7 mouse cellular contexts compared by ENCODE assay signal in the genomic region with DNA sequence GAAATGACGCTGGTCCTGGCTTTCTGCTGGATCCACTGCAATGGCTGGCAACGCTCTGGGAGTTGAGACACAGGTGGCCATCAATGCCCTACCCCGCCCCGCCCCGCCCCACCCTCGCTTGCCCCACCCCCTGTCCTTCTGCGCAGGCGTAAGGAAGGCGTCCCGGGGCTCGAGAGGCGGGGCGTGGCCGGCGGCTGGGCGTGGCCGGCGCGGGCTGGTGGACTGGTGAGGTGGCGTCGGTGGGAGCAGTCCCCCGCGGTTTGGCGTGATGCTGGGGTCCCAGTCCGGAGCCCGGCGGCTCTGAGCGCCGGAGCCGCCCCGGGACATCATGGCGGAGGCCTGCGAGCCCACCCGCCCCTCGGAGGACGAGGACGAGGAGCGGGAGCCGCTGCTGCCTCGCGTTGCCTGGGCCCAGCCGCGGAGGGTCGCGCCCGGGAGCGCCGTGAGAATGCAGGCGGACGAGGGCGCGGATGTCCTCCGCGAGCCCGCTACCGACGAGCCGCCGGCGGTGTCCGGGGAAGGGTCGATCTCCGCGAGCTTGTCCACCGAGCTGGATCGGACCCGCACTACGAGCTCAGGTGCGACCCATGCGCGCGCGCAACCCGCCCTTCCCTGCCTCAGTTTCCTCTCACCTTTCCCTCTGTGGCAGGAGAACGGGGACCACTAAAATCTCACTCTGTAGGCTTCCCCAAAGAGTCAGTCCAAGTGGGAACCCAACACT. TPM values are rescaled to one million over a fixed set of nuclear protein-coding genes. Genes with fewer than 3 reads are reported as not detected.
DNase-seq lines count a peak whose midpoint lies in the region; ATAC-seq lines count a peak whose summit lies in the region.

Gene Pi4k2b, plus strand, starts transcription at position 184 of the 721 bp plus-strand sequence.

- H3K9me3 ChIP-seq in embryonic facial prominence, embryonic 10.5 days = no peaks in the 10 kb centered on the region
- no peaks in the 10 kb centered on the region for H3K9me3 ChIP-seq in limb, embryonic 13.5 days
- no peaks in the 10 kb centered on the region for H3K9me3 ChIP-seq in midbrain, embryonic 15.5 days

- peak within 1 kb of the TSS; percentile 88 for H3K9ac ChIP-seq in limb, embryonic 13.5 days
- peak within 1 kb of the TSS; percentile 54 for H3K9ac ChIP-seq in midbrain, embryonic 15.5 days

- peak; percentile 91 for DNase-seq in adrenal gland, postnatal 10 days
- DNase-seq in embryonic facial prominence, embryonic 10.5 days (ENCODE audit: low spot score) = peak; percentile 93
- DNase-seq in heart, adult 11 months = peak; percentile 98
- DNase-seq in kidney, adult 18-20 months = peak; percentile 87
- DNase-seq in spleen, adult 18-20 months = peak; percentile 72 to 87

- whole genome bisulfite sequencing in embryonic facial prominence, embryonic 10.5 days = under 1% methylated on average over 71 of the region's 75 CpGs
- under 1% methylated on average over 61 of the region's 75 CpGs for WGBS in limb, embryonic 13.5 days
- WGBS in midbrain, embryonic 15.5 days = under 1% methylated on average over 75 of the region's 75 CpGs

- ATAC-seq in limb, embryonic 13.5 days (ENCODE audit: low FRiP score, low read depth) = peak; percentile 92
- peak; percentile 93 for ATAC-seq in midbrain, embryonic 15.5 days (replicated peaks)

- peak within 1 kb of the TSS; percentile 91 for H3K4me3 ChIP-seq in embryonic facial prominence, embryonic 10.5 days
- H3K4me3 ChIP-seq in limb, embryonic 13.5 days = peak within 1 kb of the TSS; percentile 82
- peak within 1 kb of the TSS; percentile 64 for H3K4me3 ChIP-seq in midbrain, embryonic 15.5 days

- H3K36me3 ChIP-seq in embryonic facial prominence, embryonic 10.5 days (replicated peaks) = 0 out of 2 replicates have a peak, but pooled peaks cover 2% of the 10 kb centered on the region
- H3K36me3 ChIP-seq in limb, embryonic 13.5 days = peaks cover 3% of the 10 kb centered on the region; the same call in 1 of the 2 replicates
- no peaks in the 10 kb centered on the region for H3K36me3 ChIP-seq in midbrain, embryonic 15.5 days (replicated peaks)

- H3K27ac ChIP-seq in embryonic facial prominence, embryonic 10.5 days (replicated peaks) = peak within 1 kb of the TSS; percentile 94
- H3K27ac ChIP-seq in limb, embryonic 13.5 days = peak within 1 kb of the TSS; percentile 79
- H3K27ac ChIP-seq in midbrain, embryonic 15.5 days = 0 out of 2 replicates have a peak within 1 kb of the TSS, but pooled peaks have one; percentile 20

- peak within 1 kb of the TSS; percentile 68 for H3K4me2 ChIP-seq in limb, embryonic 13.5 days (replicated peaks)
- peak within 1 kb of the TSS; percentile 92 for H3K4me2 ChIP-seq in midbrain, embryonic 15.5 days

- no peaks in the 10 kb centered on the region for H3K27me3 ChIP-seq in embryonic facial prominence, embryonic 10.5 days (replicated peaks; ENCODE audit: low read depth, poor library complexity, severe bottlenecking)
- H3K27me3 ChIP-seq in limb, embryonic 13.5 days = no peaks in the 10 kb centered on the region
- H3K27me3 ChIP-seq in midbrain, embryonic 15.5 days (replicated peaks) = no peaks in the 10 kb centered on the region

- peaks cover 12% of the 10 kb centered on the region for H3K4me1 ChIP-seq in embryonic facial prominence, embryonic 10.5 days
- peaks cover 8% of the 10 kb centered on the region for H3K4me1 ChIP-seq in limb, embryonic 13.5 days
- no peaks in the 10 kb centered on the region for H3K4me1 ChIP-seq in midbrain, embryonic 15.5 days

RNA-seq across cellular contexts. Expression of gene Pi4k2b, which starts in this region (rescaled TPM):
- 10 to 100 TPM; 13.6 to 14.7 TPM for total RNA-seq in adrenal gland, postnatal 10 days (2021)
- 16.5 and 17.4 TPM in 2 replicates for polyA plus RNA-seq in embryonic facial prominence, embryonic 10.5 days (2016; fragmentation: Nextera tagmentation; extraction: Ambion mirVana)
- 17.2 and 18.1 TPM in 2 replicates for polyA plus RNA-seq in limb, embryonic 13.5 days (2015; fragmentation: Nextera tagmentation; extraction: Ambion mirVana)
- polyA plus RNA-seq in midbrain, embryonic 15.5 days (2015; fragmentation: Nextera tagmentation; extraction: Ambion mirVana) = 3.3 and 3.4 TPM in 2 replicates

Comparison
In these comparisons a context has a peak if more than half of its experiments do, and no peak if none do; other contexts are left out.
1. Peak in every context shown above with its lines: DNase-seq, ATAC-seq, H3K4me3 ChIP-seq and H3K27ac ChIP-seq.
2. H3K27ac ChIP-seq: peak in every context shown above with its lines; median percentile 94 in embryonic facial prominence, embryonic 10.5 days; 79 in limb, embryonic 13.5 days; 20 in midbrain, embryonic 15.5 days.